Mouse (Mus musculus): Measurements from ENCODE around the gene Zbed5. TPM values are rescaled to one million over a fixed set of nuclear protein-coding genes. Genes with fewer than 3 reads are reported as not detected.
A peak's percentile ranks its signal among the peaks of the same experiment; 100 is the strongest.
"Not testable (repeated sequence)": the region's sequence is repeated elsewhere in the genome, so short reads cannot be mapped to it uniquely, and the experiment has no call there.

Gene Zbed5
- total RNA-seq (2021): 1 to 10 TPM; 4.7 to 5.6 TPM
- long read RNA-seq, partial matches to known transcripts: 0 of 5 reads
- long read RNA-seq, other reads (novel, unspliced or antisense): 1 of 5 reads

- peak; percentile 86 to 87 for DNase-seq (ENCODE audit: low spot score in 2 of 2)
Measured at GRCm38 (mm10) chr5:129895198-129896088, at the start of gene Zbed5. Zbed5 (plus strand) TSS chr5:129895723.

- DNase-seq (ENCODE audit: low spot score in 2 of 2): peak; percentile 96 to 97
Measured at GRCm38 (mm10) chr5:129846752-129847557, 48.6 kb upstream of the Zbed5 start, which contains the start of gene Sumf2. Sumf2 (plus strand) TSS chr5:129846986.

GRCm38 (mm10) chr5:129847558-129847820, 48.0 kb upstream of the Zbed5 start:
- DNase-seq (ENCODE audit: low spot score in 2 of 2): no peak

DNA sequence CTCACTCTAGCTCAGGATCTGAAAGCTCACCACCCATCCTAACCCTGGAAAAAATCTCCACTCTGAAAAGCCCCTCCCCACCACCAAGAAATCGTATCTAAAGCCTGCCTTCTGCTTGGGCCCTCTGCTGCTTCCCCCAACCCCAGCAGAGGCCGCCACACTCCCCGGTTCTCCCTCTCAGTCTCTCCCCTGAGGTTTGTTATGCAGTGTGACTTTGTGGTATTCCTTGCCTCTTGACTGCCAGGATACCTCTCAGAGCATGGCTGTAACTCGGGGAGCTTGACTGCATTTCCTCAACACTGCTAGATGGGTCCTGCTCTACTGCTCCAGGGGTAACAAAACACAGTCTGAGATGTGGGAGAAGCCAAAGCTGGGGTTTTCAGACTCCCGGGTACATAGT, 40.4 kb upstream of the Zbed5 start:
- DNase-seq (ENCODE audit: low spot score in 2 of 2): no peak

- DNase-seq (ENCODE audit: low spot score in 2 of 2): no peak
Measured at GRCm38 (mm10) chr5:129856414-129856813, 39.1 kb upstream of the Zbed5 start.

DNA sequence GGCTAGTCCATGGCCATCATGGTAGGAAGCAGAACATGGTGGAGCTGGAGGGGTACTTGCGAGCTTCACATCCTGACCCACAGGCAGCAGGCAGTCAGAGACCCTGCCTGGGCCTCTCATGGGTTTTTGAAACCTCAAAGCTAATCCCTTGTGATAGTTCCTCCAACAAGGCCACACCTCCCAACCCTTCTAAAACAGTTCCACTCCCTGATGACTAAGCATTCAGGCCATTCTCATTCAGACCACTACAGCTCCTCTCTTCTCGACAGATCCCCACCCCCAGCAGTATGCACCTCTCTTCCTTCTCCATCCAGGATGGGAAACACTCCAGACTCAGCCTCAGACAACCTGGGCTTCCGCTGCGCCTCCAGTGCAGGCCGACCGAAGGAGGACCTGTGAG, 33.2 kb upstream of the Zbed5 start:
- no peak for DNase-seq (ENCODE audit: low spot score in 2 of 2)

GRCm38 (mm10) chr5:129864467-129864866, 31.1 kb upstream of the Zbed5 start:
- peak; percentile 73 to 75 for DNase-seq (ENCODE audit: low spot score in 2 of 2)

DNA sequence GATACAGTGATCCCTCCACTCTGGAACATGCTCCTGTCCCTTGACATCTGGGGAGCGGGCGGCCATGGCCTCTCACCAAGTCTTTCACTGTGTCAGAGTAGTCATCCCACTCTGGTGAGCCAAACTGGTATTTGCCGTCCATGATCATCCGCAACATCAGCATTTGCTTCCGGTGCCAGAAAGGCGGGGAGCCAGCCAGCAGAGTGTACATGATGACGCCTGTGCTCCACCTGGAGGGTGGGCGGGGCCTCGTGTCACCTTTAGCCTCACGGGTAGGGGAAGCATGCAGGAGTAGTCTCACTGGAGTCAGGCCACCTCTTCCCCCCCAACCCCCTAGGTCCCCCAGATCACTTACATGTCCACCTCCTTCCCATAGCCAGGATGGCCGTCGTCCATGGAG, 29.7 kb upstream of the Zbed5 start:
- no peak for DNase-seq (ENCODE audit: low spot score in 2 of 2)

DNA sequence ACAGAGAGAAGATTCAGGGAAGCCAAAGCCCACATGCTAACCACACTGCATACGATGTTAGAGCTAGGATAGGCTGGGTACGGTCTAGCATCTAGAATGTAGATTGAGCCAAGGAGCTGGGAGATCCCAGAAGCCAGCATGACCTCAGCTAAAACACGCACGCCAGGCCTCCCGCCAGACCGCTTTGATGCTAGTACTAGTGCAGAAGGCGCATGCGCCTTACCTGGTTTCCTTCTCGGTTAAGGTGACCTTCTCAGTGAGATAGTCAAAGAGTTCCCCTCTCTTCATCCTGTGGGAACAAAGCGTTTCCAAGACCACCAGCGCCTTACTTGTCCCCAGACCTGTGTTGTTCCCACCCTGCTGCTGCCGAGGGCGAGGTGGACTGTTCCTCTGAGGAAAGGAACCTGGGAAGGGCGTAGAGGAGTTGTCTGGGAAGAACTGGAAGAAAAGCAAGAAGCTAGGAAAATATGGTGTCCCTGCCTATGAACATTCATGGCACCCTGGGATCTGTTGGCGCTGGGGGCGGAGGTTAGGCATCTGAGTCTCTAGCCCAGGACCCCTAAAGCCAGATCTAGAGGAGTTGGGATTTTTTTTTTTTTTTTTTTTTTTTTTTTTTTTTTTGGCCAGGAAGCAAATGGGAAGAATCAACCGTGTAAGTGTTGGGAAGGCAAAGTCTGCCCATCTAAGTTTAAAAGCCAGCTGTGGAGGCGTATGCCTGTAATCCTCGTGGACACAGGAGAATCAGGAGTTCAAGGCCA, 26.1 kb upstream of the Zbed5 start:
- DNase-seq (ENCODE audit: low spot score in 2 of 2): no peak

GRCm38 (mm10) chr5:129871238-129871637, 24.3 kb upstream of the Zbed5 start:
- no peak for DNase-seq (ENCODE audit: low spot score in 2 of 2)

DNA sequence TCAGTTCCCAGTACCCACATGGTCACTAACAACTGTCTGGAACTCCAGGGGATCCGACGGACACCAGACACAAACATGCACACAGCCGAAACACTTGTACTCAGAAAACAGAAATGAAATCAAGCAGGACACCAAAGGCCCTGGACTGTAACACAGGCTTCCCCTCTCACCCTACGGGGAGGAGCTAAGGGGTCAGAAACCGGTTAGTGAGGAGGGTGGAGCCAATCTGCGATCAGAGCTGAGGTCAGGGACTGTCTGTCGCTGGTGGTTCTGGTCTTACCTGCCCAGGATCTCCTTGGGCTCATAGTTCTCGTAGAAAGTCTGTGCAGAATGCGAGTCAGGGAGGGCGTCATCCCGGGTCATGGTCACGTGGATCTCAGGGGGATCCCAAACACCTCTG, 21.6 kb upstream of the Zbed5 start:
- no peak for DNase-seq (ENCODE audit: low spot score in 2 of 2)

DNA sequence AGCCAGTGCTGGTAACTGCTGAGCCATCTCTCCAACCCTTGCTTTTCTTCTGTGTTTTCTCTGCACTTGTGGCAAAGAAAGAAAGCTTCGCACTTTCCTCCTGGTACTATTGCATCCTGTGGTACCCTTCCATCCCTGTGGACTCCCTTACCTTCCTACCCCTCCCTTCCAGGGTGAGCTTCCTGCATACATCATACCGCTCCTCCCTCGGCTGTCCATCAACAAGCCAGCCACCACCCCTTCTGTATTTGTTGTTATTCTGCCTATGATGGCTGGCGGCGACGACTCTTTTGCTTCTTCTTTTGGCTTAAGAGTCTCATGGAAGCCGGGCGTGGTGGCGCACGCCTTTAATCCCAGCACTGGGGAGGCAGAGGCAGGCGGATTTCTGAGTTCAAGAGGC, 20.4 kb upstream of the Zbed5 start:
- no peak for DNase-seq (ENCODE audit: low spot score in 2 of 2)

DNA sequence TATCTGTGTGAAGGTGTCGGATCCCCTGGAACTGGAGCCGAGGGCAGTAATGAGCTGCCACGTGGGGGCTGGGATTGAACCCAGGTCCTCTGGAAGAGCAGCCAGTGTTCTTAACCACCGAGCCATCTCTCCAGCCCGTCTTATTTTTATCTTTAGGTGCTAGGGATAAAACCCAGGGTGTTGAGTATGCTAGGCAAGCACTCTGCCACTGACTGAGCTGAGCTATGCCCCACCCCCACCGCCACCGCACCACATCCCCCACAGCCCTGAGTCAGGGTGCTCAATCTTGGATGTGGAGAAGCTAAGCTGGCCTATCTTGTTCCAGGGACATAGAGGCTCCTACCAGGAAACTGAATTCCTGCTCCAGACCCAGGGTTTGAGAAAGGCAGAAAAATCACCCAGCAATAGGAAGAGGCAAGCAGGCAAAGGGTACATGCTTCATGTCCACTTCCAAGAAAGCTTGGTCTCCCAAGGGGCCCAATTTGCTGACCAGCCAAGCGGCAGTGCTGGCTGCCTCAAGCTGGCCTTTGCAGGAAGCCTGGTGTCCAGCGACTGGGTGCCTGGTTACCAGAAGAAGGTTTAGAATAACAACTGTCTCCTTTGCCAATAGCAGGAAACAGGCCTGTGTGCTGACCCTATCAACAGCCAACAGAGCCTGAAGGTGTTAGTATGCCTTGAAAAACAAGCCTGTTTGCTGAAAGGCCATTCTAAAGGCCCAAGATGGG, 17.6 kb upstream of the Zbed5 start:
- peak; percentile 30 to 44 for DNase-seq (ENCODE audit: low spot score in 2 of 2)

- DNase-seq (ENCODE audit: low spot score in 2 of 2): peak; percentile 58 to 77
Measured at GRCm38 (mm10) chr5:129878946-129879345, 16.6 kb upstream of the Zbed5 start.

- no peak for DNase-seq (ENCODE audit: low spot score in 2 of 2)
Measured at GRCm38 (mm10) chr5:129879888-129880287, 15.6 kb upstream of the Zbed5 start.

GRCm38 (mm10) chr5:129886271-129886670, 9.3 kb upstream of the Zbed5 start:
- no peak for DNase-seq (ENCODE audit: low spot score in 2 of 2)

DNA sequence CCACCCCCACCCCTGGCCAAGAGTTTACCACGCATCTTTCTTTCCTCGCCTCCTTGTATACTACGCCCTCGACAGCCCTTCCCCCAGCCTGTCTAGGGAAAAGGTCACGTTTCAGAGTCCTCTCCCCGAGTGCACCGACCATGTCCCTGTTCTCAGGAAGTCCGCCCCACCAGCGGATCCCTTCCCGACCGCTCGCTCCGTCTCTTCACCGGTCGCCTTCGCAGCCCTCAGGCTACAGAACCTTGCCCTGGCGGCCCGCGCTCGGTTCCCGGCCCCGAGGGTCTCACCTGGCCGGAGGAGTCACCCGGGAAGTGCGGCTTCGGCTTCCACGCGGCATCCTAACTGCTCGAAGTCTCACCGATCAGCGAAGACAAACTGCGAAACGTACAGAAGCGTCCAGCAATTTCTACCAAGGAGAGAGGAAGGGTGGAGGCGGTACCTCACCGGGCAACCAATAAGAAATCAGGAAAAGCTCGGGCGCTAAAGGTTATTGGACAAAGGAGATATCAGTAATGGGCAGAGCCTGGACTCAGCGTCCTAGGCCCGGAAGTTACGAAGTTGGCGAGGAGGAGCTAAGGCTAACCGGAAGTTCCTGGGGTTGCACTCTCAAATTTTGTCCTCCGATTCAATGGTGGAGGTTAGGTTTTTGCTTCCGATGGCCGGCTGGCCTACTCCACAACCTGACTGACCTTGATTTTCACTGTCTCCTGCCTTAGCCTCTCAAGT, 8.4 kb upstream of the Zbed5 start, which contains the start of gene Chchd2:
Chchd2 (minus strand) TSS at position 560 of the 726 bp plus-strand sequence.
- DNase-seq (ENCODE audit: low spot score in 2 of 2): peak; percentile 92 to 93

- DNase-seq (ENCODE audit: low spot score in 2 of 2): not testable (repeated sequence)
Measured at GRCm38 (mm10) chr5:129890390-129890789, 5.1 kb upstream of the Zbed5 start.

- no peak for DNase-seq (ENCODE audit: low spot score in 2 of 2)
Measured at GRCm38 (mm10) chr5:129898449-129898848, 2.9 kb downstream of the Zbed5 start, which contains the start of gene Phkg1. Phkg1 (minus strand) TSS chr5:129898549.

DNA sequence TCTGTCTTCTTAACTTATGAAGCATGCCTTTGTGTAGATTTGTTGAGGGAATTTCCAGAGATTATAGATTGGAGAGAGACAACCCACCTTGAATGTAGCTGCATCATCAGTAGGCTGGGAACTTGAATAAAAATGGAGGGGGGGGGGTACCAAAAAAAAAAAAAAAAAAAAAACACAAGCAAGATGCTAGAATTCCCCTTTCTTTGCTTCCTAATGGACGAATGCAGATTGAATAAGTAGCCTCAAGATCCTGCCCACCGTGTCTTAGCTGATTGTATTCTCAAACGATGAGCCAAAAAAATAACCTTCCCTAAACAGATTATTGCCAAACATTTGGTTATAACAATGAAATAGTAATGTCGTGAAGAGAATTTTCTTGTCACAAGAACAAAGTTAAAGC, 12.3 kb downstream of the Zbed5 start:
- DNase-seq (ENCODE audit: low spot score in 2 of 2): no peak
